Mouse (Mus musculus) bone marrow, adult 2 months (tissue): ENCODE data around the gene Vmn2r102.

ENCODE experiments used
- CTCF ChIP-seq: fragments of 200-500 bp; IDR thresholded peaks from 2 replicates; pipeline ENCODE4 v1.5.1; 2011; ENCODE audit warnings: low read length, control low read depth; ENCODE audit not compliant: control insufficient read depth, insufficient read depth
- POLR2A ChIP-seq: fragments of 200-500 bp; IDR thresholded peaks from 2 replicates; pipeline ENCODE4 v1.6.1; 2011; ENCODE audit warnings: low read depth, mild to moderate bottlenecking, control low read depth, low read length, borderline replicate concordance; ENCODE audit not compliant: control insufficient read depth

DNA sequence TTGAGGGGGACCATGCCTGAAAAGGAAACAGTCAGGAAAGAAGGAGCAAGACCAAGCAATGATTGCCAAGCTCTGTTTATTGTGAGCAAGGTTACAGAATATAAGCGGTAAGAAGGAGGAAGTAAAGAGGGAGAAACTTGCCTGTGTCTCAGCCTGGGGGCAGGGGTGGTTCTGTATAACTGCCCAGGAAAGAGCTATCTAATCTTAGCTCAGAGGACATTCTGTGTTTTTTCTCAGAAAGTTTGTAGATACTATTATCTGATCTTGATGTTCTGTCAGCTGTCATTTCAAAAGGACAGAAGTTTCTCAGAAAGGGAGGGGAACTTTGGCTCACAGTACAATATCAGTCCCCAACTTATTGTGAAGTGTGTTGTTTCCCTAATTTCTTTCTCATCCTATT lies 30.8 kb upstream of the Vmn2r102 start:
- no peak for TF ChIP-seq POLR2A
- TF ChIP-seq CTCF, result no peak
